Mouse (Mus musculus) midbrain, embryonic 15.5 days (tissue): ENCODE data around the gene Cltc. TPM values are rescaled to one million over a fixed set of nuclear protein-coding genes. Genes with fewer than 3 reads are reported as not detected.

ENCODE experiments used
- ATAC-seq: fragments of 200-750 bp; cut with Nextera tagmentation; replicated peaks from 2 replicates; pipeline ENCODE4 v1.8.0; 2017; ENCODE audit warnings: moderate TSS enrichment
- H3K27ac ChIP-seq: fragments of 300-500 bp; sonication (generic); 2 replicates; pipeline ENCODE4 v1.5.1; 2015; ENCODE audit warnings: mild to moderate bottlenecking, inconsistent platforms
- H3K27me3 ChIP-seq: fragments of 300-500 bp; sonication (generic); replicated peaks from 2 replicates; pipeline ENCODE4 v1.6.1; 2015; ENCODE audit warnings: inconsistent platforms
- H3K36me3 ChIP-seq: fragments of 300-500 bp; sonication (generic); replicated peaks from 2 replicates; pipeline ENCODE4 v1.6.1; 2015; ENCODE audit warnings: inconsistent platforms
- H3K4me1 ChIP-seq: fragments of 300-500 bp; sonication (generic); 2 replicates; pipeline ENCODE4 v1.6.1; 2015; ENCODE audit warnings: inconsistent platforms
- H3K4me2 ChIP-seq: fragments of 300-500 bp; sonication (generic); 2 replicates; pipeline ENCODE4 v1.6.1; 2015; ENCODE audit warnings: inconsistent platforms, mild to moderate bottlenecking, moderate library complexity
- H3K4me3 ChIP-seq: fragments of 300-500 bp; sonication (generic); 2 replicates; pipeline ENCODE4 v1.5.1; 2015; ENCODE audit warnings: mild to moderate bottlenecking, inconsistent platforms
- H3K9ac ChIP-seq: fragments of 300-500 bp; sonication (generic); 2 replicates; pipeline ENCODE4 v1.6.1; 2015; ENCODE audit warnings: mild to moderate bottlenecking, inconsistent platforms
- H3K9me3 ChIP-seq: fragments of 300-500 bp; sonication (generic); 2 replicates; pipeline ENCODE4 v1.6.1; 2016; ENCODE audit warnings: inconsistent platforms
- WGBS: fragments of 180-500 bp; shearing (Covaris S2); methylation state at CpG from one replicate; pipeline ENCODE4 v1.1.7; 2015; ENCODE audit warnings: mixed read lengths; 5-methylcytosine and 5-hydroxymethylcytosine counted together
- polyA plus RNA-seq: library from polyadenylated mRNA; unstranded; fragments of >200 nt; fragmentation: Nextera tagmentation; extraction: Ambion mirVana; gene quantifications from 2 replicates; pipeline ENCODE4 v1.2.1, GENCODE M21; 2015

Gene Cltc
- polyA plus RNA-seq, 1 experiment from 2014 or later, result 166 TPM

DNA sequence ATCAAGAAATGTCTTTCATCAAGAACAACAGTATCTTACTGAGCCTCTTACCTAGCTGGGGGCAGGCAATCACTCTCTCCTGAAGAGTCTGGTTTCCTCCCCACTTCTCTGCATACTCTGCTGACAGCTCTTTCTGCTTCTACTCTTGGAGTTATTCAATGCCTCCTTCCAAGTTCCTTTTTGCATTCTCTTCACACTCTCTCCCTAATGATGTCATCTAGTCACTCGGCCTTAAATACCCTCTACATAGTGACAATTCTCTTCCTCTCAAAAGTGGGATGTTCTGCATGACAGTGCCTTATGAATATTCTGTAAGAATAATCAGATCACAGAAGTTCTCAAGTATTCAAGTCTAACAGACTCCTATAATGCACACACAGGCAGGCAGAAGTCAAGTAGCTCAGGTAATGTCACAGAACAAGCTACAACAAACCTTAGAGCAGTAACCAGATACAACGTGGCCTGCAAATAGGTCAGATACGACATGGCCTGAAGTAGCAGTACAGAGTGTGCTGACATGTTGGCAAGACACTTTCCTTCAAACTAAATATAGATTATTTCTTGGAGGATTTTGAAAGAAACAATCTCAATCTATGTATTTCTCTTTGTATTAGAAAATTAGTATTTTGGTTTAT is 86.2 kb downstream of the Cltc start:
- no peaks in the 10 kb centered on the region for H3K27me3 ChIP-seq
- H3K36me3 ChIP-seq, result no peaks in the 10 kb centered on the region
- no peak overlapping the region for H3K27ac ChIP-seq
- no peak overlapping the region for H3K4me3 ChIP-seq
- no peaks in the 10 kb centered on the region for H3K4me1 ChIP-seq
- no peak for ATAC-seq
- 60% methylated on average over 3 of the region's 3 CpGs for WGBS
- H3K9me3 ChIP-seq, result no peaks in the 10 kb centered on the region
- no peak overlapping the region for H3K4me2 ChIP-seq
- no peak overlapping the region for H3K9ac ChIP-seq

DNA sequence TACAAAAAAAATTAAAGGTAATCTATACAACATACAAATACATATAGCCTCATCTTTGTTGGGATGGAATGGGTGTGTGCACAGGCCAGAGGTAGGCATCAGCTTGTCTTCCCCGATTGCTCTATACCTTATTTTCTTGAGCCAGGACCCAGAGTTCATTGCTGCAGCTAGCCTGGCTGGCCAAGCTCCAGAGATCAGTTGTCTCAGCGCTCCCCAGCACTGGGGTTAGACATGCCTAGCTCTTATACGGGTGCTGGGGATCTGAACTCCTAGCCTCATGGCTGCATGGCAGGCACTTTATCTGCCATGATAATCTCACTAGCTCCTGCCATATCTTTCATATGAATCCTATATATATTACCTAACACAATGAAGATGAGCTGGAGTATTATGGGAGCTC is 89.2 kb downstream of the Cltc start:
- Histone ChIP-seq H3K4me1 (no peaks in the 10 kb centered on the region), H3K27ac (no peak overlapping the region), H3K4me2 (no peak overlapping the region), H3K9ac (no peak overlapping the region), H3K27me3 (no peaks in the 10 kb centered on the region), H3K36me3 (peaks cover 5% of the 10 kb centered on the region; the same call in 1 of the 2 replicates), H3K4me3 (no peak overlapping the region), H3K9me3 (no peaks in the 10 kb centered on the region)
- no peak for ATAC-seq
- WGBS, result 92% methylated on average over 3 of the region's 3 CpGs

GRCm38 (mm10) chr11:86667553-86667952 is 89.8 kb downstream of the Cltc start:
- Histone ChIP-seq H3K27me3 (no peaks in the 10 kb centered on the region), H3K9me3 (no peaks in the 10 kb centered on the region), H3K36me3 (peaks cover 7% of the 10 kb centered on the region; the same call in 1 of the 2 replicates), H3K27ac (no peak overlapping the region), H3K4me3 (no peak overlapping the region), H3K4me2 (no peak overlapping the region), H3K9ac (no peak overlapping the region), H3K4me1 (no peaks in the 10 kb centered on the region)
- WGBS, result 96% methylated on average over 2 of the region's 2 CpGs
- no peak for ATAC-seq

- peaks cover 19% of the 10 kb centered on the region; the same call in 1 of the 2 replicates for H3K36me3 ChIP-seq
- WGBS, result 96% methylated on average over 3 of the region's 3 CpGs
- H3K4me1 ChIP-seq, result no peaks in the 10 kb centered on the region
- H3K27me3 ChIP-seq, result no peaks in the 10 kb centered on the region
- H3K9ac ChIP-seq, result no peak overlapping the region
- H3K27ac ChIP-seq, result no peak overlapping the region
- no peak overlapping the region for H3K4me3 ChIP-seq
- no peak overlapping the region for H3K4me2 ChIP-seq
- ATAC-seq, result no peak
- H3K9me3 ChIP-seq, result no peaks in the 10 kb centered on the region
These were observed 93.0 kb downstream of the Cltc start for GRCm38 (mm10) chr11:86664406-86664805.

DNA sequence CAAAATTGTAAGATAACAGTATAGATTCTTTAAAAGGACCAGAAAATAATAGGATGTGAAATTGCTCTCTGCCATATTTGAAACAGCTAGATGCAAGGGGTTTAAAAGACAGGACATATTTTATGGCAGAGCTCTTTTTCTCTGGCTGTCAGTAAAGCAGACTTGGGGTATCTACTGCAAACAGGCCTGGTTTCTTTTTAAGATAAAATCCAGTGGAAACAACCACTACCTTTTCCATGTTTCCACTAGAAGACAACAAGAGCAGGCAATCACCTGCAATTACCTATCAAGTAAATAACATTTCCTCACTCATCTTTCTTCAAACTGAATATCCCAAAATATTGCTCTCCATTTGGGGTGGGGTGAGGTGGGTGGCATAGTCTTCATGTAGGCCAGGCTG is 93.4 kb downstream of the Cltc start:
- H3K4me1 ChIP-seq, result no peaks in the 10 kb centered on the region
- H3K9me3 ChIP-seq, result no peaks in the 10 kb centered on the region
- no peak overlapping the region for H3K9ac ChIP-seq
- H3K36me3 ChIP-seq, result peaks cover 19% of the 10 kb centered on the region; the same call in 1 of the 2 replicates
- ATAC-seq, result no peak
- H3K27me3 ChIP-seq, result no peaks in the 10 kb centered on the region
- no peak overlapping the region for H3K4me3 ChIP-seq
- H3K4me2 ChIP-seq, result no peak overlapping the region
- no peak overlapping the region for H3K27ac ChIP-seq

GRCm38 (mm10) chr11:86662986-86663895 is 94.1 kb downstream of the Cltc start:
- H3K36me3 ChIP-seq, result peaks cover 19% of the 10 kb centered on the region; the same call in 1 of the 2 replicates
- no peaks in the 10 kb centered on the region for H3K9me3 ChIP-seq
- WGBS, result 95% methylated on average over 8 of the region's 8 CpGs
- ATAC-seq, result no peak
- H3K9ac ChIP-seq, result no peak overlapping the region
- no peak overlapping the region for H3K4me2 ChIP-seq
- no peaks in the 10 kb centered on the region for H3K27me3 ChIP-seq
- no peak overlapping the region for H3K27ac ChIP-seq
- H3K4me1 ChIP-seq, result no peaks in the 10 kb centered on the region
- no peak overlapping the region for H3K4me3 ChIP-seq

DNA sequence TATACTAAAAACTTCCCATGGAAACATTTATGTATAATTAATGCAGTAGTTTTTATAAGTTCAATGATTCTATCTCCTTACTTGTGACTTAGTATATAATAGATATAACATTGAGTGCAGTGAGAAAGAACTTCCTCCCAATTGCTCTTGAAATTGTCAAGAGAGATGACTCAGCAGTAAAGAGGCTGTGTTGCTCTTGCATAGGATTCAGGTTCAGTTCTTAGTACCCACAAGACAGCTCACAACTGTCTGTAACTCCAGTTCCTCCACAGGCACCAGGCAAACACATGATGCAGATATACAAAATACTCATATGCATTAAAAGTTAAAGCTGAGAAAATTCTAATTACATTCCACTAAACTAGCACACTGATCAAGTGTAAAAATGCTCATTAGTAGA is 99.5 kb downstream of the Cltc start:
- Histone ChIP-seq H3K36me3 (peaks cover 14% of the 10 kb centered on the region; the same call in 1 of the 2 replicates), H3K27ac (no peak overlapping the region), H3K4me3 (no peak overlapping the region), H3K4me1 (no peaks in the 10 kb centered on the region), H3K9ac (no peak overlapping the region), H3K27me3 (no peaks in the 10 kb centered on the region), H3K4me2 (no peak overlapping the region), H3K9me3 (no peaks in the 10 kb centered on the region)
- ATAC-seq, result no peak

DNA sequence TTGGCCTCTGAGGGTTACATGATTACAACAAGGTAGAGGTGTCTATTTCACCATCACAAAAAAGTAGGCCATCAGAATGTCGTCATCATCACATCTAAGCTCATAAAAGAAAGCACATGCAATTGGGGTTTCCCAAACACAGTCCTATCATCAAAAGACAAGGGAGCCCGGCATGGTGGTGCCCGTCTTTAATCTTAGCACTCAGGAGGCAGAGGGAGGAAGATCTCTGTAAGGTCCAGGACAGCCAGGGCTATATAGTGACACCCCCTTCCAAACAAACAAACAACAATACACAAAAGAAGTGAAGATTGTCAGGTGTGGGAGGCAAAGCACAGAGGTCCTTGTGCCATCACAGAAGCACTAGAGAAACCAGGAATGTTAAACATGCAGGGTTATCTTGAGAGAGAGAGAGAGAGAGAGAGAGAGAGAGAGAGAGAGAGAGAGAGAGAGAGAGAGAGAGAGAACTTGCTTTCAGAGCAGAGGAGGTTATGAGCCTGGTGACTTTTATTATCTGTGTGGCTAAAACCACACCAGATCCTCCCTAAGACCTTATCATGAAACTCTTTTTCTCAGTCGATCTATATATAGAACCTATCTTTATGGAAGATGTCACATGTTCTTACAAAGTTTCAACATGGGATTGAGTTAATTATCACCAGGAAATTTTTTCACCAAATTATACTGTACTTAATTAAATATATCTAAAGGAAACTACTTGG is 100.4 kb downstream of the Cltc start:
- Histone ChIP-seq H3K4me3 (no peak overlapping the region), H3K9me3 (no peaks in the 10 kb centered on the region), H3K27ac (no peak overlapping the region), H3K9ac (no peak overlapping the region), H3K27me3 (no peaks in the 10 kb centered on the region), H3K4me2 (no peak overlapping the region), H3K4me1 (no peaks in the 10 kb centered on the region), H3K36me3 (0 out of 2 replicates have a peak, but pooled peaks cover 7% of the 10 kb centered on the region)
- 92% methylated on average over 4 of the region's 4 CpGs for WGBS
- no peak for ATAC-seq

- no peak for ATAC-seq
- WGBS, result 74% methylated on average over 1 of the region's 1 CpGs
- H3K4me2 ChIP-seq, result no peak overlapping the region
These were observed 101.7 kb downstream of the Cltc start for GRCm38 (mm10) chr11:86655671-86656070.

DNA sequence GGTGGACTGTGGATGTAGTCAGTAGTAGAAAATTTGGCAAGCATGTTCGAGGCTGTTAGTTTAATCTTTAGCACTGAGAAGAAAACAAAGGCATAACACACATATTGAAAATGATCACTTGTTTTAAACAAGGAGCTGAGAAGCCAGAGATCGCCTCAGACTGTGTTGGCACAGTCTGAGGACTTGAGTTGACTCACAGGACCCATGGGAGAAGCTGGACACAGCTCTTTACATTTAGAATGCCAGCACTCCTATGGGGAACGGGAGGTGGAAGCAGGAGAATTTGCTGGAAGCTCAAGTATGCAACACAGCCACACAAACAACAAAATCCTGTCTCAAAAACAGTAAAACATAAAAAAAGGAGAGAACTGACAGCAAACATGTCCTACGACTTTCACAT is 103.3 kb downstream of the Cltc start:
- WGBS, result 93% methylated on average over 4 of the region's 4 CpGs
- H3K27ac ChIP-seq, result no peak overlapping the region
- no peaks in the 10 kb centered on the region for H3K36me3 ChIP-seq
- no peaks in the 10 kb centered on the region for H3K9me3 ChIP-seq
- H3K4me3 ChIP-seq, result no peak overlapping the region
- H3K4me1 ChIP-seq, result no peaks in the 10 kb centered on the region
- H3K4me2 ChIP-seq, result no peak overlapping the region
- no peak overlapping the region for H3K9ac ChIP-seq
- no peak for ATAC-seq
- H3K27me3 ChIP-seq, result no peaks in the 10 kb centered on the region

More at GRCm38 (mm10) chr11:86655671-86656070, 101.7 kb downstream of the Cltc start:
- Histone ChIP-seq H3K36me3 (no peaks in the 10 kb centered on the region), H3K9me3 (no peaks in the 10 kb centered on the region), H3K4me3 (no peak overlapping the region), H3K27ac (no peak overlapping the region), H3K27me3 (no peaks in the 10 kb centered on the region), H3K9ac (no peak overlapping the region), H3K4me1 (no peaks in the 10 kb centered on the region)

- Histone ChIP-seq H3K27me3 (no peaks in the 10 kb centered on the region), H3K9me3 (no peaks in the 10 kb centered on the region), H3K27ac (no peak overlapping the region), H3K4me3 (no peak overlapping the region), H3K4me2 (no peak overlapping the region), H3K9ac (no peak overlapping the region), H3K36me3 (no peaks in the 10 kb centered on the region), H3K4me1 (no peaks in the 10 kb centered on the region)
- WGBS, result 47% methylated on average over 3 of the region's 3 CpGs
- no peak for ATAC-seq
These were observed 103.9 kb downstream of the Cltc start for GRCm38 (mm10) chr11:86653446-86653845.

GRCm38 (mm10) chr11:86652578-86652979 is 104.8 kb downstream of the Cltc start:
- Histone ChIP-seq H3K4me1 (no peaks in the 10 kb centered on the region), H3K4me2 (no peak overlapping the region), H3K9me3 (no peaks in the 10 kb centered on the region), H3K4me3 (no peak overlapping the region), H3K27ac (no peak overlapping the region), H3K27me3 (no peaks in the 10 kb centered on the region), H3K36me3 (no peaks in the 10 kb centered on the region), H3K9ac (no peak overlapping the region)
- ATAC-seq, result no peak
- 95% methylated on average over 4 of the region's 4 CpGs for WGBS
